Mouse (Mus musculus): ENCODE results near the gene Idh2. TPM values are rescaled to one million over a fixed set of nuclear protein-coding genes. Genes with fewer than 3 reads are reported as not detected.

Gene Idh2
- total RNA-seq, 2 experiments from 2014 or later = 44.8 to 45.6 TPM

GRCm38 (mm10) chr7:80069615-80070327 is 45.4 kb downstream of the Idh2 start:
- peak in 1 of 2 experiments; percentile 60 for DNase-seq (ENCODE audit: extremely low spot score in 1 of 2, low spot score in 2 of 2)
- intact Hi-C loops (cut with DNase I) = no loop called here

GRCm38 (mm10) chr7:80068341-80068740 is 46.9 kb downstream of the Idh2 start:
- intact Hi-C loops (cut with DNase I) = no loop called here
- no peak for DNase-seq (ENCODE audit: extremely low spot score in 1 of 2, low spot score in 2 of 2)

DNA sequence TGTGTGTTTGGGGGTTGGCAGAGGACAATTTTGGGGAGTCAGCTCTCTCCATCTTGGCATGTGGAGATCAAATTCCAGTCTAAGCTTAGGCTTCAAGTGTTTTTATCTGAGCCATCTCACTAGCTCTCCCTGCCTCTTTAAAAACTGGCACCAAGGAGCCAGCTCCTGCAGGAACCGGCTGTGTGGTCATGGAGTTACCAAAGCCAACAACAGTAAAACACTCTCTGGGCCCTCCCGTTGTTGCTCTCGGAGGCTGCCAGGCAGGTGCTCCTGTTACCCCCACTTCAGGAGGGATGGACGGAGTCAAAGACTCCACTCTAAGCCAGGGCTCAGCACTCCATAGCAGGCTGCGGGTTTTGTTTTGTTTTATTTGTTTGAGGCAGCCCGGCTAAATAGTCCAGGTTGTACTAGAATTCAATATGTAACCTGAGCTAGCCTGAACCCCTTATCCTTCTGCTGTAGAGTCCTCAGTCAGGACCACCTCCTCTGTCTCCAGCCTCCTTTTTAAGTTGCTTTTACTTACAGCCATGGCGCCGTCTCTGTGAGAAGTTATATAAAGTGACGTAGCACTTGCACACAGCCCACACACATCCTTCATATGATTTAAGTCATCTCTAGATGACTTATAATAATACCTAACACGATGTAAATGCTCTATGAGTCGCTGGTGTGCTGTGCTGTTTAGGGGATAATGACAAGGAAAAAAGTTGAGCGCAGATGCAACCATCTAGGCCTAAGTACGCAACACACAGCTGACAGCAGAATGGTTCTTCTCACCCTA is 48.3 kb downstream of the Idh2 start:
- no peak for DNase-seq (ENCODE audit: extremely low spot score in 1 of 2, low spot score in 2 of 2)
- intact Hi-C loops (cut with DNase I) = no loop called here

DNA sequence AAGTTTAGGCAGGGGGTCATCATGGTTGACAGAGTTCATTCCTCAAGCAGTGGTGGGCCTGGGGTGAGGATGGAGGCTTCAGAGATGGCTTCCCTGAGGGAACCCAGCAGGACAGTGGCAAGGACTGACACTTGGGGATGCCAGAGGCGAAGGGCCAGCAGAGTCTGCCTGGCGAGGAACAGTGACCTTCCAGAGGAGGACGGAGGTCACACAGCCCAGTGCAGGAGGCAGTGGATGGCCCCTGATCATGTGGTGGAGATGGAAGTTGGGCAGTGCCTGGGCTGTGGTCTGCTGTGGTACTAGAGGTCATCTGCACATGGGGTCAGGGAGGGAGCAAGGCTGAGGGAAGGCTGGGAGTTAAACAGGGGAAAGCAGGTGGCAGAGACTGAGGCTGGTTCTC is 49.9 kb downstream of the Idh2 start:
- DNase-seq (ENCODE audit: extremely low spot score in 1 of 2, low spot score in 2 of 2) = no peak
- intact Hi-C loops (cut with DNase I) = no loop called here

DNA sequence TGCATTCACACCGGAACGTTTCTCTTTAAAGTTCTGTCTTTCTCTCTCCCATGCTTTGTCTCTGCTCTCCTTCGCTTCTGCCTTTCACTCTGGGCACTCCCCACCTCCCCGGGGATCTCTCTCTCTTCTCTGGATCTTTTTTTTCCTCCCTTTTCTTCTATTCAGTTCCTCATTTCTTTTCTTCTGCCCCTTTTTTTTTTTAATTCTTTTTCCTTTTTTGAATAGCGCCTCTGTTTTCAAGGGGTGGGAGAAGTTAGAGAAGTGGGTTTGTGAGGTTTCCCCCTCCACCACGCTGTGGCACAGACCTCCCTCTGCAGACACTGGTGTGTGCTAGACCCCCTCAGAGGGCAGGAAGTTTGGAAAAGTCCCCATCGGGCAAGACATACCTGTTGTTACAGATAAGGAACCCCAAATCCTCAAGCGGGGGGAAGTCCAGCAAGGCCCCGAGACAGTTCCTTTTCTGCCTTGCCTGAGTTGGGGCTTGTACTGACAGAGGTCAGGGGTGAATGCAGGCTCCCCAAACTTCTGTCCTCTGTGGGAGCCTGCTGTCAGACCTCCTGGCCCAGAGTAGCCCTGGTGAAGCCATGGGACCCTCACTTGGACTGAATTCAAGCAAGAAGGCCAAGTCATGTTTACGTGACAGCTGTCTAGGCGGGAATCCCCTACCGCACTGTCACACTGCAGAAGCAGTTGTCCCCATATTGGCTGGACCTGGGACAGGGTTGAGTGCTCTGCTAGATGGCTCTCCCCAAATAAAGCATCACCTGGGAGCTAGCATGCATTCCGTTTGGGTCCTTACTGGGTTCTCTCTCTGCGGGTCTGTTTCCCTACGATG is 51.1 kb downstream of the Idh2 start:
- no peak for DNase-seq (ENCODE audit: extremely low spot score in 1 of 2, low spot score in 2 of 2)
- intact Hi-C loops (cut with DNase I) = no loop called here

GRCm38 (mm10) chr7:80063244-80063643 is 51.9 kb downstream of the Idh2 start:
- no peak for DNase-seq (ENCODE audit: extremely low spot score in 1 of 2, low spot score in 2 of 2)
- intact Hi-C loops (cut with DNase I) = no loop called here

DNA sequence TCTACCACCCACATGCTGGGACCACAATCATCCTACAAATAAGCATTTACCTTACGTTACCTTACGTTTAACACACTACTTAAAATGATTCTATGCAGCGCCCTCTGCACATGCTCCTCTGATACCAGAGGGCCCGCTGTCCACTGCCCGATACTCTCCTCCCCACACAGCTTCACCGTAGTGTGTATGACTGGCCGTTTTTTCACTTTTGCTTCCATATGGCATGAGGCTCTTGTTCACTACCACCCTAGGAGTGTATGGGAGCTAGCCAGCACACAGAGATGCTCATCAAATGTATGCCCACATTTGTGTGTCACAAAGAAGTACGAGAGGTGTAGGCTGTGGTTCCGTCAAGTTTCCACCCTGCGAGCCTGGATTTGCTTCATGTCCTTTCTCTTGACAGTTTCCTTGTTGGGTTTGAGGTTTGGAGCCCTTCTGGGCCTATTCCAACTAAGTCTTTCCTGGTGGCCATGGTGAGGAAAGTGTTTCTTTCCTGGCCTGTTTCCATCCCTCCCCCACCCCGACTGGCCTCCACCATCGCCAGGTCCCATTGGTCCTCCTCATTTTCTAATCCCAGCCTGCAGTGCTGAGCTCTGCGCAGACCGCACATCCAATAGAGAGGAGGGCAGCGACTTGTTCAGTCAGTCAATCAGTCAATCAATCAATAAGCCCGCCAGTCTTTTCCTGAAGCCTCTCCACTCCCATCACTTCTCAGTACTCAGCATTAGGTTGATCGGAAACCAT is 52.9 kb downstream of the Idh2 start:
- no peak for DNase-seq (ENCODE audit: extremely low spot score in 1 of 2, low spot score in 2 of 2)
- intact Hi-C loops (cut with DNase I) = no loop called here

GRCm38 (mm10) chr7:80060012-80060778 is 55.0 kb downstream of the Idh2 start:
- DNase-seq (ENCODE audit: extremely low spot score in 1 of 2, low spot score in 2 of 2) = no peak
- intact Hi-C loops (cut with DNase I) = no loop called here

DNA sequence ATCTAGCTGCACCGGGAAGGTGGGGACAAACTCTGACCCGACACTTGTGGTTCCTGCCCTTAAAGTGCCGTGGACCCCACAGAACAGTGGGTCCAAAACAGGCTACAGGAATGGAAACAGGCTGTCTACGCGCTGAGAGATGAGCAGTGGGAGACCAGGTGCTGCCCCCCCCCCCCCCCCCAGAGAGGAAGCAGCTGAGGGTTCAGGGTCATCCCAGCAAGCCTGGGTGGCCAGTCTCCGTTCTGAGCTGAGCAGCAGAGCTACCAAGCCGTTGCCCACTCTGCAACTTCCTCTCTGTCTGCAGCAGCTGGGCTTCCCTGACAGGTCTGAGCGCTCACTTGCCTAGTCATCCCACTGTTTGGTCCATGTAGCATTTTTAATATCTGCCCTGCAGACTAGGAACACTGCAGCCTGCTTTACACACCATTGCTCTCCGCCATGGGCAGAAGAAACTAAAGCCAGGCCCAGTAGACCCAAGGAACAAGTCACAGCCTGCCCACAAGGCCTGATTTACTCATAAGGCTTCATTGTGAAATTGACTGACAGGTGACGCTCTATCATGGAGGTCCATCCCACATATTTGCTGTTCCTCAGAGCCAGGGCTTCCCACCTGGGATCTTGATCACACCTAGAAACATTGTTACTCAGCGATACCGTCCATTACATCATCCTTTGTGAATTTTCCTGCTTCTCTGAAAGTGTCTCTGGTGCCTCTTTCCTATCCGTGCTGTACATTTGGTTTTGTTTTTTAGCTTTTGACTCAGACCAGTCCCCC is 55.9 kb downstream of the Idh2 start:
- intact Hi-C loops (cut with DNase I) = no loop called here

DNA sequence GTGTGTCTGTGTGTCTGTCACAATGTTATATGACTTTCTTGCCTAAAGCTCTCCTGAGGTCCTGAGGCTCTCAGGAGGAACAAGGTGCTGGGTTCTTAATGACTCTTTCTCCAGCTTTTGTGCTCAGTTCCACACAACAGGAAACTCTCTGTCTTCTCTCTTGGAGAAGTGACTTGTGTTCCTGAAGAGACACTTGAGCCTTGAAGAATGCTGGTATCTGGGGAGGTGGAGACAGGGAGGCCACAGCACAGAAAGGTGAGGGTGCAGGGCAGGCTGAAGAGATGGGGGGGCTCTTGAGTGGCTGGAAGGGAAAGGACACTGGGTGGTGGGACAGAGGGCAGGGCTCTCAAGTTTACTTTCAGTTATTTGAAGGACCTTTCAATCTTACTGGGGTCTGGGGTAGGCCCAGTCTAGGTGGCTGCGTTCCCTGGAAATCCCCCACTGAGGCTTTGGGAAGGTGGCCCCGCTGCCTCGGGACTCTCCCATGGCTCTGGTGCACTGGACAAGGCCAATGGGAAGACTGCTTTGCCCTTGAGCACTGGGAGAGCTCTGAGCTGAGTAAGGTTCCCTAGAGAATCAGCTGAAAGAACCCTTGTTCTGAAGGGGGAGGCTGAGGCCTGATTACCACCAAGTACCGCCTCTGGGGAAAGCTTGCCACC is 56.7 kb downstream of the Idh2 start:
- intact Hi-C loops (cut with DNase I) = no loop called here
- DNase-seq (ENCODE audit: extremely low spot score in 1 of 2, low spot score in 2 of 2) = no peak

More for the DNA sequence above, 55.9 kb downstream of the Idh2 start:
- DNase-seq (ENCODE audit: extremely low spot score in 1 of 2, low spot score in 2 of 2) = peak in 1 of 2 experiments; percentile 50

- intact Hi-C loops (cut with DNase I) = no loop called here
- DNase-seq (ENCODE audit: extremely low spot score in 1 of 2, low spot score in 2 of 2) = no peak
These were observed 57.4 kb downstream of the Idh2 start for GRCm38 (mm10) chr7:80057781-80058180.

DNA sequence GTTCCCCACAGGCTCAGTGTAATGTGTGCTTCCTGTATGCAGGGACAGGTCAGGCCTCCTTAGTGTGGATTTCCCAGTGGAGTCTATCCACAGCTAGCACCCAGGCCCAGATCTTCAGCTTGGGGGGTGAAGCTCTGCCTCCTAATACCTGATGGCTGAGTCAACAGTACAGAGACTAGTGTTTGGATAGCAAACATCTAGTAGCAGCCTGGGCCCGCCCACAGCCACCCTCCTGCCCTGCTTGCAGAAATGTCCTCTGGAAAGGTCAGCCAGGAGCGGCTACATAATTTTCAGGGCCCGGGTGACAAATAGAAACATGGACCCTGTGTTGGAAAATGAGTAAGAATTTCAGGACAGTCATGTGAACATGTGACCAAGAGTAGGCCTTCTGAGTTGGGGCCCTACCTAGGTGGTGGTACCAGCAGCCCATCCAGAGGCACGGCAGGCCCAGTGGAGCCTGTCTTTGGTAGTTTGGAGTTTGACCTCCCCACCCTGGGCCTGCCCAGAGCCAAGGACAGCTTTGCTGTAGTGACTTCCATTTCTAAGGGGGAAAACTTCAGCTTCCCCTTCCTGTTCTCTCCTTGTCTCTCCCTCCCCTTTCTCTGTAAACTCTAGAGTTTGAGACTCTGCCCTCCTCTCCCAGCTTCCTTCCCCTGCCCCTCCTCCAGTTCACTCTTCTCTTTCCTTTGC is 58.0 kb downstream of the Idh2 start:
- no peak for DNase-seq (ENCODE audit: extremely low spot score in 1 of 2, low spot score in 2 of 2)
- intact Hi-C loops (cut with DNase I) = no loop called here

DNA sequence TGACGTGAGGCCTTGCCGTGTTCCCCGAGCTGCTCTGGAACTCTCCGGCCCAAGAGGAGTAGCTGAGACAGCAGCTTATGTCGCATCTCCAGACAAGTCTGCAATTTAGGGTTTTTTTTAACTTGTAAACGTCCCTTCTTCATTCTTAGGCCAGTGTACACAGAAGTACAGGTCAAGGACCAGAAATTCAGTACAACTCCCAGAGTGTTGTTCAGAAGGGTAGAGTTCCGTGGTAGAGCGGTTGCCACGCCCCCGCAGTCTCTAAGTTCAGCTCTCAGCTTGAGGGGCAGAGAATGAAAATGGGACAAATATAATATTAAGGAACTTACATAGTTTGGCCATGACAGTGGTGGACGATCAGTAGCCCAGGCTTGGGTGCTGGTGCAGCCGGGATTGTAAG is 59.4 kb downstream of the Idh2 start:
- intact Hi-C loops (cut with DNase I) = no loop called here
- no peak for DNase-seq (ENCODE audit: extremely low spot score in 1 of 2, low spot score in 2 of 2)

DNA sequence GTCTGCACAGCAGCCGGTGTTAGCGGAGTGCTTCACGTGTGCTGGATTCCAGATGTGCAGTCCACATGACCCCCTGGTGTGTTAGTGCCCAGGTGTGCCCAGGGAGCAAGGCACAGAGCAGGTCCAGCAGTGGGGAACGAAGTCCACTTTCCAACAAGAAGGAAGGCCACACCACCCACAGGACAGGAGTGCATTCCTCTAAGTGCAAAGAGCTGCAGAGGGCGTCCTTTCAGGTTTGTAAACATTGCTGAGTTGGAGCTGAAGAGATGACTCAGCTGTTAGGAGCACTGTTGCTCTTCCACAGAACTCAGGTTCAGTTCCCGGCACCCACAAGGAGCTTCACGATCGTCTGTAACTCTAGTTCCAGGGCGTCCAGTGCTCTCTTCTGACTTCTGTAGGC is 62.0 kb downstream of the Idh2 start:
- intact Hi-C loops (cut with DNase I) = no loop called here

GRCm38 (mm10) chr7:80052261-80052660 is 62.9 kb downstream of the Idh2 start:
- intact Hi-C loops (cut with DNase I) = no loop called here
- peak in 1 of 2 experiments; percentile 75 for DNase-seq (ENCODE audit: extremely low spot score in 1 of 2, low spot score in 2 of 2)

More for the DNA sequence above, 62.0 kb downstream of the Idh2 start:
- no peak for DNase-seq (ENCODE audit: extremely low spot score in 1 of 2, low spot score in 2 of 2)

DNA sequence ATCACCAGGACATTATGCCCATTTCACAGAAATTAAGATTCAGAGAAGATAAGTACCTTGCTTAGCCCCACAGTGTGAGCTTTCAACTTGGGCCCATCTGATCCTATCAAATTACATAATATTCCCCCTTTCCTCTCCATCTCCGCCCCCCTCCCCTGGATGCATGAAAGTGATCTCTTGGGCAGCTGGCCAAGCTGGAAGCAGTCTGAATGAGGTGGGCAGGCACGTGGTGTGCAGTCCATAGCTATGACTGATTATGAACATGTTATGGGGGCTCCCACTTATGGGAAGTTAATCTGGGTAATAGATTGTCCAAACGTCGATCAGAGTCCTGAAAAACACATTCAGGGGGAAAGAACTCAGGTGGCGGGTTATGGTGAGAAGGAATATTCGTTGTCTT is 63.4 kb downstream of the Idh2 start:
- intact Hi-C loops (cut with DNase I) = no loop called here
- no peak for DNase-seq (ENCODE audit: extremely low spot score in 1 of 2, low spot score in 2 of 2)
